Mouse (Mus musculus) midbrain, embryonic 16.5 days (tissue): ENCODE results near the gene Tpcn1. TPM values are rescaled to one million over a fixed set of nuclear protein-coding genes. Genes with fewer than 3 reads are reported as not detected.
A peak's percentile ranks its signal among the peaks of the same experiment; 100 is the strongest.

Source experiments
- ATAC-seq: fragments of 200-750 bp; cut with Nextera tagmentation; 2 replicates; pipeline ENCODE4 v1.8.0; 2017; ENCODE audit warnings: moderate TSS enrichment
- H3K27ac ChIP-seq: fragments of 300-500 bp; sonication (generic); 2 replicates; pipeline ENCODE4 v1.5.1; 2014; ENCODE audit warnings: mild to moderate bottlenecking, low read length, mixed read lengths
- H3K27me3 ChIP-seq: fragments of 300-500 bp; sonication (generic); 2 replicates; pipeline ENCODE4 v1.6.1; 2014; ENCODE audit warnings: low read depth, low read length, mixed read lengths; ENCODE audit not compliant: control insufficient read depth, insufficient read depth
- H3K36me3 ChIP-seq: fragments of 300-500 bp; sonication (generic); 2 replicates; pipeline ENCODE4 v1.6.1; 2014; ENCODE audit warnings: mild to moderate bottlenecking, low read length, moderate library complexity, mixed read lengths; ENCODE audit not compliant: control insufficient read depth, insufficient read depth
- H3K4me1 ChIP-seq: fragments of 300-500 bp; sonication (generic); 2 replicates; pipeline ENCODE4 v1.6.1; 2014; ENCODE audit warnings: mild to moderate bottlenecking, low read length, mixed read lengths; ENCODE audit not compliant: control insufficient read depth, insufficient read depth
- H3K4me2 ChIP-seq: fragments of 300-500 bp; sonication (generic); 2 replicates; pipeline ENCODE4 v1.6.1; 2014; ENCODE audit warnings: mild to moderate bottlenecking, low read length, mixed read lengths
- H3K4me3 ChIP-seq: fragments of 300-500 bp; sonication (generic); 2 replicates; pipeline ENCODE4 v1.5.1; 2014; ENCODE audit warnings: low read depth, mild to moderate bottlenecking, low read length, moderate library complexity, mixed read lengths
- H3K9ac ChIP-seq: fragments of 300-500 bp; sonication (generic); 2 replicates; pipeline ENCODE4 v1.6.1; 2014; ENCODE audit warnings: low read depth, low read length, mixed read lengths
- H3K9me3 ChIP-seq: fragments of 300-500 bp; sonication (generic); replicated peaks from 2 replicates; pipeline ENCODE4 v1.6.1; 2014; ENCODE audit warnings: mild to moderate bottlenecking, low read length, mixed read lengths; ENCODE audit not compliant: control insufficient read depth, poor library complexity, severe bottlenecking
- WGBS: fragments of 180-500 bp; shearing (Covaris S2); extraction: QIAGEN DNeasy Blood & Tissue Kit; methylation state at CpG from one replicate; pipeline ENCODE4 v1.1.7; 2014; 5-methylcytosine and 5-hydroxymethylcytosine counted together
- polyA plus RNA-seq: library from polyadenylated mRNA; unstranded; fragments of >200 nt; fragmentation: Nextera tagmentation; extraction: Ambion mirVana; gene quantifications from 2 replicates; pipeline ENCODE4 v1.2.1, GENCODE M21; 2015

Gene Tpcn1
- polyA plus RNA-seq, 1 experiment from 2014 or later = 13.1 TPM

GRCm38 (mm10) chr5:120560129-120560615 lies 28.3 kb downstream of the Tpcn1 start:
- peaks cover 2% of the 10 kb centered on the region; the same call in 1 of the 2 replicates for H3K36me3 ChIP-seq
- no peak overlapping the region for H3K9ac ChIP-seq
- no peak overlapping the region for H3K4me2 ChIP-seq
- H3K4me3 ChIP-seq = no peak overlapping the region
- no peak for ATAC-seq
- no peaks in the 10 kb centered on the region for H3K27me3 ChIP-seq
- H3K4me1 ChIP-seq = peaks cover 20% of the 10 kb centered on the region
- H3K27ac ChIP-seq = 0 out of 2 replicates have a peak overlapping the region, but pooled peaks have one; percentile 26
- no peaks in the 10 kb centered on the region for H3K9me3 ChIP-seq
- 64% methylated on average over 9 of the region's 9 CpGs for WGBS

- Histone ChIP-seq H3K4me2 (no peak overlapping the region), H3K4me1 (peaks cover 14% of the 10 kb centered on the region), H3K27me3 (no peaks in the 10 kb centered on the region), H3K36me3 (peaks cover 5% of the 10 kb centered on the region; the same call in 1 of the 2 replicates), H3K9me3 (no peaks in the 10 kb centered on the region), H3K9ac (no peak overlapping the region), H3K27ac (no peak overlapping the region), H3K4me3 (no peak overlapping the region)
- ATAC-seq = no peak
- 72% methylated on average over 14 of the region's 14 CpGs for WGBS
These were observed 29.7 kb downstream of the Tpcn1 start for GRCm38 (mm10) chr5:120558762-120559161.

- H3K4me1 ChIP-seq = peaks cover 12% of the 10 kb centered on the region
- ATAC-seq = no peak
- H3K9me3 ChIP-seq = no peaks in the 10 kb centered on the region
- H3K9ac ChIP-seq = no peak overlapping the region
- H3K36me3 ChIP-seq = peaks cover 5% of the 10 kb centered on the region
- WGBS = 70% methylated on average over 8 of the region's 8 CpGs
- no peak overlapping the region for H3K4me3 ChIP-seq
- H3K27ac ChIP-seq = no peak overlapping the region
- no peaks in the 10 kb centered on the region for H3K27me3 ChIP-seq
- no peak overlapping the region for H3K4me2 ChIP-seq
These were observed 30.4 kb downstream of the Tpcn1 start for GRCm38 (mm10) chr5:120558041-120558440.

- no peak overlapping the region for H3K27ac ChIP-seq
- H3K9me3 ChIP-seq = no peaks in the 10 kb centered on the region
- H3K4me2 ChIP-seq = no peak overlapping the region
- H3K4me1 ChIP-seq = peaks cover 8% of the 10 kb centered on the region
- H3K36me3 ChIP-seq = peaks cover 12% of the 10 kb centered on the region
- H3K27me3 ChIP-seq = no peaks in the 10 kb centered on the region
- H3K4me3 ChIP-seq = no peak overlapping the region
- no peak overlapping the region for H3K9ac ChIP-seq
- no peak for ATAC-seq
- WGBS = 86% methylated on average over 23 of the region's 24 CpGs
These were observed 32.6 kb downstream of the Tpcn1 start for GRCm38 (mm10) chr5:120555871-120556270.

- Histone ChIP-seq H3K4me3 (no peak overlapping the region), H3K27me3 (no peaks in the 10 kb centered on the region), H3K4me2 (no peak overlapping the region), H3K4me1 (no peaks in the 10 kb centered on the region), H3K36me3 (peaks cover 10% of the 10 kb centered on the region), H3K9me3 (no peaks in the 10 kb centered on the region), H3K9ac (no peak overlapping the region), H3K27ac (no peak overlapping the region)
- no peak for ATAC-seq
- WGBS = 99% methylated on average over 5 of the region's 5 CpGs
These were observed 37.8 kb downstream of the Tpcn1 start for GRCm38 (mm10) chr5:120550673-120551072.

GRCm38 (mm10) chr5:120550137-120550536 lies 38.3 kb downstream of the Tpcn1 start:
- WGBS = 89% methylated on average over 5 of the region's 5 CpGs
- Histone ChIP-seq H3K36me3 (peaks cover 10% of the 10 kb centered on the region; the same call in 1 of the 2 replicates), H3K27me3 (no peaks in the 10 kb centered on the region), H3K9me3 (no peaks in the 10 kb centered on the region), H3K4me2 (no peak overlapping the region), H3K9ac (no peak overlapping the region), H3K27ac (no peak overlapping the region), H3K4me3 (no peak overlapping the region), H3K4me1 (no peaks in the 10 kb centered on the region)
- no peak for ATAC-seq

GRCm38 (mm10) chr5:120548236-120548850 lies 40.1 kb downstream of the Tpcn1 start:
- no peak overlapping the region for H3K27ac ChIP-seq
- no peaks in the 10 kb centered on the region for H3K9me3 ChIP-seq
- ATAC-seq = no peak
- H3K4me1 ChIP-seq = no peaks in the 10 kb centered on the region
- no peaks in the 10 kb centered on the region for H3K27me3 ChIP-seq
- H3K36me3 ChIP-seq = peaks cover 9% of the 10 kb centered on the region; the same call in 1 of the 2 replicates
- H3K4me2 ChIP-seq = no peak overlapping the region
- 87% methylated on average over 11 of the region's 11 CpGs for WGBS
- no peak overlapping the region for H3K9ac ChIP-seq
- H3K4me3 ChIP-seq = no peak overlapping the region

GRCm38 (mm10) chr5:120536632-120537031 lies 51.8 kb downstream of the Tpcn1 start:
- H3K4me3 ChIP-seq = no peak overlapping the region
- H3K4me2 ChIP-seq = no peak overlapping the region
- H3K9ac ChIP-seq = no peak overlapping the region
- H3K27me3 ChIP-seq = no peaks in the 10 kb centered on the region
- peaks cover 3% of the 10 kb centered on the region; the same call in 1 of the 2 replicates for H3K4me1 ChIP-seq
- ATAC-seq = no peak
- WGBS = 56% methylated on average over 5 of the region's 5 CpGs
- H3K36me3 ChIP-seq = no peaks in the 10 kb centered on the region
- peak overlapping the region; percentile 6; the same call in 1 of the 2 replicates for H3K27ac ChIP-seq
- H3K9me3 ChIP-seq = no peaks in the 10 kb centered on the region

GRCm38 (mm10) chr5:120536046-120536445 lies 52.4 kb downstream of the Tpcn1 start:
- no peak; the same call in 1 of the 2 replicates for ATAC-seq
- 78% methylated on average over 13 of the region's 13 CpGs for WGBS

More at GRCm38 (mm10) chr5:120536046-120536445, 52.4 kb downstream of the Tpcn1 start:
- Histone ChIP-seq H3K4me1 (peaks cover 3% of the 10 kb centered on the region; the same call in 1 of the 2 replicates), H3K4me2 (no peak overlapping the region), H3K9ac (no peak overlapping the region), H3K9me3 (no peaks in the 10 kb centered on the region), H3K27me3 (no peaks in the 10 kb centered on the region), H3K36me3 (no peaks in the 10 kb centered on the region), H3K4me3 (no peak overlapping the region), H3K27ac (peak overlapping the region; percentile 6; the same call in 1 of the 2 replicates)
